Mouse (Mus musculus) testis, adult 2 months (tissue): ENCODE results near the gene Dync1li1.

Source experiments
- CTCF ChIP-seq: fragments of 200-500 bp; IDR thresholded peaks from 2 replicates; pipeline ENCODE4 v1.5.1; 2012; ENCODE audit warnings: low read depth, mild to moderate bottlenecking, inconsistent platforms, low read length, moderate library complexity; ENCODE audit not compliant: control insufficient read depth, insufficient read depth, insufficient replicate concordance
- POLR2A ChIP-seq: fragments of 200-500 bp; IDR thresholded peaks from 2 replicates; pipeline ENCODE4 v1.6.1; 2012; ENCODE audit warnings: low read depth, mild to moderate bottlenecking, inconsistent platforms, low read length, moderate library complexity; ENCODE audit not compliant: control insufficient read depth

DNA sequence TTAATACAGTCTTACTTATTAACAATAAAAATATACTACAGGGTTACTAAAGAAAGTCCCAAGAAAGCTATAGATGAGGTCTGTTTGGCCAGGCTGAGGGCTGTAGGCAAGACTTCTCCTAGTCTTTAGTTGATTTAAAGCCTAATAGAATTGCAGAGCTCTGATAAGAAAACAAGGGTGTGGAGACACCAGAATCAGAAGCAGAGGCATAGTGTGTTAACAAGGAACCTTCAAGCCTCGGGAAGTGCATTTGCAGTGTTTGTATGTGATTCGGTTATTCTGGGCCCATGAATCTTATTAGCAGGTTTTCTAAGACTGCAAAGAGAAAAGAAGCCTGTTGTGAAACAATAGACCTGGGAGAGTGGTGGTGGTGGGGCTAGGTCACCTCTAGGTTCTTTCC is 44.6 kb downstream of the Dync1li1 start:
- TF ChIP-seq CTCF (no peak), POLR2A (no peak)
